Mouse (Mus musculus) midbrain, postnatal 0 days (tissue): ENCODE results near the gene Ptx4. TPM values are rescaled to one million over a fixed set of nuclear protein-coding genes. Genes with fewer than 3 reads are reported as not detected.

Experiments used
- ATAC-seq: fragments of 200-750 bp; cut with Nextera tagmentation; 2 replicates; pipeline ENCODE4 v1.8.0; 2017; ENCODE audit warnings: moderate number of reproducible peaks, mild to moderate bottlenecking, moderate TSS enrichment, moderate library complexity; ENCODE audit not compliant: low FRiP score
- DNase-seq: peaks from one replicate; pipeline ENCODE4 v3.0.0-alpha.2; 2015; ENCODE audit warnings: low spot score
- H3K27ac ChIP-seq: fragments of 300-500 bp; sonication (generic); 2 replicates; pipeline ENCODE4 v1.5.1; 2014; ENCODE audit warnings: low read depth, mild to moderate bottlenecking, low read length, mixed read lengths
- H3K27me3 ChIP-seq: fragments of 300-500 bp; sonication (generic); 2 replicates; pipeline ENCODE4 v1.6.1; 2014; ENCODE audit warnings: low read length, control low read depth, mixed read lengths; ENCODE audit not compliant: insufficient read depth
- H3K36me3 ChIP-seq: fragments of 300-500 bp; sonication (generic); 2 replicates; pipeline ENCODE4 v1.6.1; 2014; ENCODE audit warnings: low read length, control low read depth, mixed read lengths; ENCODE audit not compliant: insufficient read depth
- H3K4me1 ChIP-seq: fragments of 300-500 bp; sonication (generic); 2 replicates; pipeline ENCODE4 v1.6.1; 2014; ENCODE audit warnings: mild to moderate bottlenecking, control low read depth, antibody characterized with exemption, low read length, mixed read lengths; ENCODE audit not compliant: insufficient read depth
- H3K4me2 ChIP-seq: fragments of 300-500 bp; sonication (generic); 2 replicates; pipeline ENCODE4 v1.6.1; 2014; ENCODE audit warnings: low read depth, mild to moderate bottlenecking, low read length, mixed read lengths; ENCODE audit not compliant: poor library complexity, severe bottlenecking
- H3K4me3 ChIP-seq: fragments of 300-500 bp; sonication (generic); 2 replicates; pipeline ENCODE4 v1.5.1; 2014; ENCODE audit warnings: low read depth, mild to moderate bottlenecking, low read length, moderate library complexity
- H3K9ac ChIP-seq: fragments of 300-500 bp; sonication (generic); replicated peaks from 2 replicates; pipeline ENCODE4 v1.6.1; 2014; ENCODE audit warnings: mild to moderate bottlenecking, low read length, moderate library complexity, mixed read lengths; ENCODE audit not compliant: poor library complexity, severe bottlenecking
- H3K9me3 ChIP-seq: fragments of 300-500 bp; sonication (generic); 2 replicates; pipeline ENCODE4 v1.6.1; 2016; ENCODE audit warnings: low read length, control low read depth
- CTCF ChIP-seq: IDR thresholded peaks from 2 replicates; pipeline ENCODE4 v1.5.1; 2016; ENCODE audit warnings: antibody characterized with exemption, mild to moderate bottlenecking
- WGBS: fragments of 180-500 bp; shearing (Covaris S2); extraction: QIAGEN DNeasy Blood & Tissue Kit; methylation state at CpG from one replicate; pipeline ENCODE4 v1.1.7; 2014; 5-methylcytosine and 5-hydroxymethylcytosine counted together
- polyA plus RNA-seq: library from polyadenylated mRNA; unstranded; fragments of >200 nt; fragmentation: Nextera tagmentation; extraction: Ambion mirVana; gene quantifications from 2 replicates; pipeline ENCODE4 v1.2.1, GENCODE M21; 2015
- total RNA-seq: library from RNA; depleted of rRNA; stranded (reverse); fragments of >200 nt; gene quantifications from 2 replicates; pipeline ENCODE4 v1.2.3, GENCODE M21; 2014

Ptx4 gene
- total and polyA plus RNA-seq, 2 experiments from 2014 or later = 0.59 TPM; not detected in 1

DNA sequence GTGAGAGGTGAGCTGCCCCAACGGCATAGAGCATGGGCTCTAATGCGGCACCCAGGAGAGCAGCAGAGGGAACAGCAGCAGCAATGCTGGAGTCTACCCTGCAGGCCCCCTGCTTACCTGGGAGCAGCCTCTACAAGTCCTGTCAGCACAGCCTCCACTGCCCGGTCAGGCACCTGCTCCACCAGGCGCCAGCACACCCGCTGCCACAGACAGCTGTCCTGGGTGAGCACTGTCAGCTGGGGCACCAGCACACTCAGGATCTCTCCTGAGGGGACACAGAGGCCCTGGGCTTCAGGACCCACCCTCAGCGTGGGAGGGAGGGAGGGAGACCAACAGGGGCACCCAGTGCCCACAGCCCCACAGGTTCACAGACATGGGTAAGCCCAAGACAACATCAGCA, 10.0 kb upstream of the Ptx4 start:
- WGBS = 94% methylated on average over 6 of the region's 6 CpGs
- Histone ChIP-seq H3K4me1 (peaks cover 5% of the 10 kb centered on the region; the same call in 1 of the 2 replicates), H3K27me3 (no peaks in the 10 kb centered on the region), H3K36me3 (peaks cover 46% of the 10 kb centered on the region), H3K9me3 (no peaks in the 10 kb centered on the region), H3K9ac (no peak overlapping the region), H3K4me3 (no peak overlapping the region), H3K4me2 (no peak overlapping the region), H3K27ac (no peak overlapping the region)
- no peak for TF ChIP-seq CTCF
- DNase-seq = no peak
- no peak for ATAC-seq

DNA sequence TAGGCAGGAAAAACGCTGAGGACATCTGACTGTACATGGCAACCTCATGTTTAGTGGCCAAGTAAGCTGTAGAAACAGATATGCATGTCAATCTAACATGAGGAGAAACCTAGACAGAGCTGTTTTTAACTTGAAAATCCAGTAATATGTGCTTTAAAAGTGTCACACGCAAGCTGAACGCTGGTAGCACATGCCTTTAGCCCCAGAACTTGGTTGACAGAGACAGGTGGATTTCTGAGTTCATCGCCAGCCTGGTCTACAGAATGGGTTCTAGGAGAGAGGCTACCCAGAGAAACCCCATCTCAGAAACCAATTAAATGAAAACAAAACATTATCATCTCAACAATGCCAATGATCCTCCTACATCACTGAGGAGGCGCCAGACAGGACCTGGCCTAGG, 9.3 kb upstream of the Ptx4 start:
- no peak for TF ChIP-seq CTCF
- Histone ChIP-seq H3K27ac (no peak overlapping the region), H3K4me1 (peaks cover 8% of the 10 kb centered on the region; the same call in 1 of the 2 replicates), H3K4me2 (no peak overlapping the region), H3K4me3 (no peak overlapping the region), H3K27me3 (no peaks in the 10 kb centered on the region), H3K9ac (no peak overlapping the region), H3K9me3 (no peaks in the 10 kb centered on the region), H3K36me3 (peaks cover 40% of the 10 kb centered on the region)
- DNase-seq (no peak), ATAC-seq (no peak)
- 96% methylated on average over 5 of the region's 5 CpGs for WGBS

DNA sequence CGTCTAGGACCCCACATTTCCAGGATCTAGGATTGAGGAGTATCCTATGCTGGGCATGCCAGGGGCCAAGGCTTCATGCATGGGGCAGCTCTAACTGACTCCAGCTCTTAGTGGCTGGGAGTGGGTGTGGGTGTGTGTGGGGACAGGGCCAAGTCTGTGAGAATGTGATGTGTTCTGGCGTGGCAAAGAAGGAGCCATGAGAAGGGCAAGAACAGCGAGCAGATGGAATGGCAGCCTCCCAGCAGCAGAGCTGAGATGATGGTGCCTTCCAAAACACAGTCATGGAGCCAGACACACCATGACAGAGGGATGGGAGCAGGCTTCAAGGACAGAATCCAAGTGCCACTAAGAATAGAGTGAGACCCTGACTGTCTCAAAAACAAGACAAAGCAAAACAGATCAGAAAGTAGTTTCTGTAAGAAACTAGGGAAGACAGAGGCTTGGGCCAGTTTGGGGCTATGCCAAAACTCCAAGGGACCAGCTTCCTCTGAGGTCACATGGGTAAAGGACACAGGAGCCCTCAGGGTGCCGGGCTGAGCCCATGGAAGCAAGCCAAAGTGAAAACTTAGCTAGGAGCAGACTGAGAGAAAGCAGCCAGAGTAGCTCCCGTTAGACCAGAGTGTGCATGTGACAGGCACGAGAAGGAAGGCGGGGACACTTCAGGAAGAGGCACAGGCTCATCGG, 8.7 kb upstream of the Ptx4 start:
- no peak overlapping the region for H3K4me2 ChIP-seq
- DNase-seq (peak; percentile 50), ATAC-seq (no peak)
- TF ChIP-seq CTCF = no peak
- H3K36me3 ChIP-seq = peaks cover 33% of the 10 kb centered on the region
- H3K4me3 ChIP-seq = no peak overlapping the region
- H3K9ac ChIP-seq = no peak overlapping the region
- no peaks in the 10 kb centered on the region for H3K9me3 ChIP-seq
- no peak overlapping the region for H3K27ac ChIP-seq
- H3K27me3 ChIP-seq = no peaks in the 10 kb centered on the region
- peaks cover 10% of the 10 kb centered on the region; the same call in 1 of the 2 replicates for H3K4me1 ChIP-seq
- WGBS = 79% methylated on average over 8 of the region's 8 CpGs

DNA sequence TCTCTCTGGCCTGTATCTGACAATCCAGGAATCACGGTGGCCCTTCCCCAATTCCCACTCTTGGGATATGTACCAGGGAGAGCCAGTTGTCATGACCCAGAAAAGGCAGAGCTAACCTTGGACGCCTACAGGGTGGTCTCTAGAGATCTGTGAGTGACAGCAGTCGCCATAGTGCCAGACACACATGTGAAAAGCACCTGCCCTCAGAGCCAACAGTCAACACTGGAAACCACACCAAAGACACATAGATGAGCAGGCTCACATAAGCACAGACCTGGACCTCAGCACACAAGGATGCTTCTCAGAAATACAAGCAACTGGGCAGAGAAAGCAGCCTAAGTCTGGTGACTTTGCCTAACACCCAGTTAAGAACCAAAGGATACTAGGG, 8.1 kb upstream of the Ptx4 start:
- WGBS = 79% methylated on average over 3 of the region's 3 CpGs
- H3K9ac ChIP-seq = no peak overlapping the region
- no peak for TF ChIP-seq CTCF
- peaks cover 28% of the 10 kb centered on the region for H3K36me3 ChIP-seq
- no peaks in the 10 kb centered on the region for H3K27me3 ChIP-seq
- ATAC-seq = no peak
- H3K4me1 ChIP-seq = peaks cover 10% of the 10 kb centered on the region; the same call in 1 of the 2 replicates
- H3K4me2 ChIP-seq = no peak overlapping the region
- no peak for DNase-seq
- no peaks in the 10 kb centered on the region for H3K9me3 ChIP-seq
- no peak overlapping the region for H3K4me3 ChIP-seq
- no peak overlapping the region for H3K27ac ChIP-seq

DNA sequence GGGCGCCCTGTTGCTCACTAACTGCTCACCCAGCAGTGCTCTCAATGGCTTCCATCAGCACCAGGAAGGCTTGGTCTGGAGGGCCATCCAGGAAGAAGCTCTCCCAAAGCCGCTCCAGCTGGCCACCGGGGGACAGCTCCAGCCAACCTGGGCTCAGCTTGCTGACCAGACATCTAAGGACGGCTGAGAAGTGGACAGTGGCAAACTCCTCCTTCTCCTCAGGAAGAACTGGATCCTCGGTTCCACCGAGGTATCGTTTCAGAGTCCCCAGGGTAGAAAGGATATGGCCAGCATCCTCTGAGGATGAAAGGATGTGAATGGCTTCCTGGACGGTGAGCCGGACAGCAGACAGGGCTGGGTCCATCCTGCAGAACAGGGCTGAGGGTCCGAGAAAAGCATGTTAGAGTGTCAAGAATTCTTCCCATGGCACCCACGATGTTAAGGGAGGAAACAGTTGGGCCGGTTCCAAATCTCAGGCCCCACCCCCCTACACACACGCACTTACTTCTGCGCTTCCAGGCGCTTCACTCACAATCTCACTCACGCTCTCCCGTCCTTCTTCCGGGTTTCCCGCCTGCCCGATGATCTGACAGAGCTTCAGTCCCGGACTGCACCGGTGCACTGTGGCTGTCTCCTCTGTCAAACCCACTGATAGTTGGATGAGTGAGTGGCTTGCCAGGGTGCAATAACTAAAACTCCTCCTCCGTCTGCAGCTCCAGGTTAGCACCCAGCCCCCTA, 5.5 kb upstream of the Ptx4 start:
- WGBS = 12% methylated on average over 23 of the region's 23 CpGs
- ATAC-seq (peak; percentile 63; the same call in 1 of the 2 replicates), DNase-seq (peak; percentile 20)
- Histone ChIP-seq H3K9ac (peak overlapping the region; percentile 68), H3K36me3 (peaks cover 10% of the 10 kb centered on the region), H3K27ac (peak overlapping the region; percentile 85), H3K4me2 (peak overlapping the region; percentile 91), H3K9me3 (no peaks in the 10 kb centered on the region), H3K4me3 (peak overlapping the region; percentile 60), H3K4me1 (peaks cover 10% of the 10 kb centered on the region; the same call in 1 of the 2 replicates), H3K27me3 (no peaks in the 10 kb centered on the region)
- no peak for TF ChIP-seq CTCF
